In the genomic region with DNA sequence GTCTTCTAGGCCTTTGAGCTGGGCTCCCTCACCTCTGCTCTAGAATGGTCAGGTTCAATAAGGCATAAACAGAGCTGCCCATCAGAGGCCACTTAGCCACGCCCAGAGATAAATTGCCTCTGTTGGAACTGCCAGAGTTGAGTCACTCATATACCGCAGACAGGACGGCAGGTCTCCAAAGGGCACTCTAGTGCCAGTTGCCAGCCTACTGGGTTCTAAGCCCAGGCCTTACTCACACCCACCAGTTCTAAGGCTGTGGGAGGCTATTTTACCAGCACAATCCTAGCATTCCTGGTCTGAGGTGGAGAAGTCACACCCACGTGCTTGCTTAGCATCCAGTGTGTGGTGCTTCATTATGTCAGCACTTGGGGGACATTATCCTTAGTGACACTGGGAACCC, we compare ENCODE assay signal across 8 mouse cellular contexts. TPM values are rescaled to one million over a fixed set of nuclear protein-coding genes. Genes with fewer than 3 reads are reported as not detected.
DNase-seq lines count a peak whose midpoint lies in the region; ATAC-seq and TF ChIP-seq lines count a peak whose summit lies in the region.
"Had no signal": no experiment of that assay in that cellular context is flagged by ENCODE, and none has a peak within 500 bp of the region (broad histone marks: within the 10 kb centered on the region; RNA-seq: fewer than 3 reads in every experiment).

No protein-coding gene starts in this region.

- H3K9me3 ChIP-seq in lung, embryonic 14.5 days (ENCODE audit: low read depth, low read length) = no peaks in the 10 kb centered on the region

- no peak for ATAC-seq in lung, embryonic 14.5 days (ENCODE audit: insufficient read depth)
- no peak for ATAC-seq in megakaryocyte, adult 5-6 weeks (ENCODE audit: poor library complexity, severe bottlenecking)
- ATAC-seq in activated CD4-positive, CD25-positive, alpha-beta regulatory T cell, adult 4 months = no peak

- no peak for TF ChIP-seq CTCF in lung, embryonic 14.5 days (IDR thresholded peaks at IDR 0.05; ENCODE audit: low read depth)

- H3K9ac ChIP-seq in lung, embryonic 14.5 days = no peak overlapping the region

- no peak overlapping the region for H3K4me2 ChIP-seq in lung, embryonic 14.5 days

- H3K4me3 ChIP-seq in lung, embryonic 14.5 days (ENCODE audit: low read depth, low read length) = no peak overlapping the region

- peak overlapping the region; percentile 42; the same call in 1 of the 2 replicates for H3K27ac ChIP-seq in lung, embryonic 14.5 days (ENCODE audit: low read depth)
- H3K27ac ChIP-seq: macrophage had no signal

- H3K4me1 ChIP-seq in lung, embryonic 14.5 days (ENCODE audit: insufficient read depth) = peaks cover 16% of the 10 kb centered on the region

- no peaks in the 10 kb centered on the region for H3K27me3 ChIP-seq in lung, embryonic 14.5 days (ENCODE audit: insufficient read depth, low read length)

- DNase-seq in lung, embryonic 14.5 days = no peak
- DNase-seq in lung, postnatal 10 days = no peak
- peak; percentile 43 for DNase-seq in adipocyte (ENCODE audit: low spot score)
- DNase-seq in fibroblast of lung, adult 2 months (ENCODE audit: low read depth) = peak; percentile 87
- DNase-seq in lung, postnatal 36 days = peak; percentile 75

- H3K36me3 ChIP-seq in lung, embryonic 14.5 days (ENCODE audit: insufficient read depth) = no peaks in the 10 kb centered on the region

- 62% methylated on average over 4 of the region's 4 CpGs for WGBS in lung, embryonic 14.5 days

RNA-seq across cellular contexts. Expression of gene Pim1, which starts 50.6 kb away (rescaled TPM):
- 14.1 and 16.0 TPM in 2 replicates for polyA plus RNA-seq in lung, embryonic 14.5 days (2014; fragmentation: Nextera tagmentation; extraction: Ambion mirVana)
- 65.2 and 66.9 TPM in 2 replicates for total RNA-seq in megakaryocyte, adult 5-6 weeks (2015)
- 155 and 168 TPM in 2 replicates for total RNA-seq in megakaryocyte, adult 5-6 weeks (2017)
- polyA plus RNA-seq in activated CD4-positive, CD25-positive, alpha-beta regulatory T cell, adult 4 months (2017; shearing (Covaris generic)) = 100 to 1,000 TPM; 291 to 376 TPM

Comparison
In these comparisons a context has a peak if more than half of its experiments do, and no peak if none do; other contexts are left out.
1. DNase-seq: peak in adipocyte (single experiment), fibroblast of lung, adult 2 months (single experiment) and lung, postnatal 36 days (single experiment); none in lung, embryonic 14.5 days (single experiment) and lung, postnatal 10 days (single experiment).
2. RNA of gene Pim1, which starts 50.6 kb away (polyA plus RNA-seq): 291 to 376 TPM in activated CD4-positive, CD25-positive, alpha-beta regulatory T cell, adult 4 months; 14.1 to 16.0 TPM in lung, embryonic 14.5 days; every median in the first group is over 10 times any median in the second.